Mouse (Mus musculus) retina, postnatal 1 day (tissue): ENCODE measurements at regions not wholly inside any gene's neighbourhood (a gene's known extent, or its start where the extent isn't known, plus 50 kb on each side); places are given as distances from the start of the nearest gene placed in this dataset.

Experiments used
- DNase-seq: peaks from one replicate; pipeline ENCODE4 v3.0.0-alpha.2; 2012

DNA sequence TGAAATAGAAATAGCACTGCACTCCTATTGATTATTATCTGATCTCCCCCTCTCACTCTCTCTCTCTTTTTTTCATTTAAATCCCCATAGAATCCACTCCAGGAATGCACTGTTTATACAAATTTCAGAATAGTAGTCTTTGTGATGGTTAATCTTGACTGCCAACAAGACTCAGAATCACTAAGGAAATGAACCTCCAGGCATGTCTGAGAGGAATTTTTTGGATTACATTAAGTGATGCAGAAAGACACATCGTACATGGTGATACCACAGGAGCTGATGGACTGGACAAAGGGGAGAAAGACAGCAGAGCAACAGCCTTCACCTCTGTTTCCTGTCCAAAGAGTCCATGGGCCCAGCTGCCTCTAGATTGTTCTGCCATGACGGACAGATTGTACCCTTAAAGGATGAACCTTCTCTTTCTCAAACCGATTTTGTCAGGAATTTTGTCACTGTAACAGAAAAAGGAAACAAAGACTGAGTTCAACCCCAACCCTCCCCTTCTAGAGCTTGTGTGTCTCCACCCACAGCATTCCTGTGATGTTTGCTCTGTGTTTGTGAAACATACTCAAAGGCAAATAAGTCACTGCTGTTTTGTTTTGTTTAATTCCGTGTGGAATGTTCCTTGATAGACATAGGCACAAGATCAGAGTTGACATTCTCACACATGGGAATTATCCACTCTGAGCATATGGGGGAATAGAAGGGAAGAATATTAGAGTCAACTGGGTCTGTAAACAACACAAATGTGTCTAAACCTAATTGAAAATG, 59.1 kb upstream of the Gm34302 start:
- DNase-seq, result peak; percentile 45

DNA sequence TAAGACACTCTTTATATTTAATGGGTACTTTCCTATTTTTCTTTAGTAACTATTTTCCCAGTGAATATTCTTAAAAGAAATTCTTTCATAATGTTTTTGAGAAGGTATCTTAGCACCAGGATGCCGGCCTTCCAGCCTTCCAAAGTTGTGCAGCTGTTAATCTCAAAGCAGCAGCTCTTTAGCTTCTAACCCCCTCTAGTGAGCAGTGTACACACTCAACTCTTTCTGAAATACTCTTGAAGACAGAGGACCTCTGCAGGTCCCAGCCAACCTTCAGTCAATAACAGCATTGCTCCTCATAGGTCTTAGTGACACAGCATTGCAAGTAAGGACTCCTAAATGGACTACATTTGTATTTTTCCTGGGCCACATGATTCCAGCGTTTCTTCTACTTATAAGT, 55.2 kb upstream of the Gm34302 start:
- no peak for DNase-seq

DNA sequence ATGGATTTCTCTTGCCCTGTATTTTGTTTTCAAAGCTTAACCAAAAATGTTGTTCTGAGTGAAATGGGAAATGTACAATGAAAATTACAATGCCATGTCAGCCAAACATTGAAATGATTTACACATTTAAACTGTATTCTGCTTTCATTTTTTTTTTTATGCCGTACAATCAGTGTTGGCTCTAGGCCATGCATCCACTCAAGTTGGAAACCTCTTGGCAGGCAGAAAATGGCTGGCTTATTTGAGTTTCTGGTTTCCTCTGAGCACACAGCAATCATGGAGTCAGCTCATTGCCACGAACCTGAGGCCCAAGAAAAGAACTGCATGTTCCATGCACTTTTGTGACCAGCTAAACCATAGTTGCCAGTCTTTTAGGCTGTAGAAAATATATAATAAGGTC, 50.5 kb upstream of the Gm34302 start:
- no peak for DNase-seq
